Mouse (Mus musculus): ENCODE measurements at regions not wholly inside any gene's neighbourhood (a gene's known extent, or its start where the extent isn't known, plus 50 kb on each side); places are given as distances from the start of the nearest gene placed in this dataset.

- no peak for DNase-seq (ENCODE audit: inconsistent age in 2 of 2, low spot score in 1 of 2)
These were observed 53.1 kb upstream of the Ankrd50 start for GRCm38 (mm10) chr3:38537770-38538169.
